Mouse (Mus musculus) adrenal gland, postnatal 14 days (tissue): ENCODE results near the gene Acat1. TPM values are rescaled to one million over a fixed set of nuclear protein-coding genes. Genes with fewer than 3 reads are reported as not detected.

Experiments used
- DNase-seq: peaks from one replicate; pipeline ENCODE4 v3.0.0; 2021; ENCODE audit warnings: mixed read lengths
- long read RNA-seq, 2 experiments: library from polyadenylated mRNA; stranded (forward); transcript quantifications; one replicate each; pipeline ENCODE4 v2.0.0; 2021
- total RNA-seq: library from RNA; stranded (reverse); gene quantifications from 2 replicates; pipeline ENCODE4 v1.2.3, GENCODE M21; 2021

The Acat1 gene
- total RNA-seq, result 279 and 318 TPM in 2 replicates
- long read RNA-seq, experiment 1, transcript Acat1-201 (12 exons, 3,405 nt), result major isoform, 408 of 457 reads
- long read RNA-seq, experiment 1, partial matches to known transcripts, result 19 of 457 reads
- long read RNA-seq, experiment 1, other reads (novel, unspliced or antisense), result 28 of 457 reads
- long read RNA-seq, experiment 2, transcript Acat1-201 (12 exons, 3,405 nt), result major isoform, 366 of 404 reads
- long read RNA-seq, experiment 2, partial matches to known transcripts, result 20 of 404 reads
- long read RNA-seq, experiment 2, other reads (novel, unspliced or antisense), result 18 of 404 reads

GRCm38 (mm10) chr9:53609968-53610781 is at the start of gene Acat1:
TSS of gene Acat1 (minus strand) at chr9:53610382.
- peak; percentile 98 for DNase-seq

- no peak for DNase-seq
Observed at GRCm38 (mm10) chr9:53634796-53635195, 24.6 kb upstream of the Acat1 start.

GRCm38 (mm10) chr9:53615246-53615645 is 5.1 kb upstream of the Acat1 start:
- no peak for DNase-seq

GRCm38 (mm10) chr9:53614286-53614685 is 4.1 kb upstream of the Acat1 start:
- no peak for DNase-seq

- no peak for DNase-seq
Observed at GRCm38 (mm10) chr9:53609306-53609967, 745 bp downstream of the Acat1 start.

- no peak for DNase-seq
Observed at GRCm38 (mm10) chr9:53607816-53608215, 2.4 kb downstream of the Acat1 start.

GRCm38 (mm10) chr9:53607192-53607591 is 3.0 kb downstream of the Acat1 start:
- no peak for DNase-seq

GRCm38 (mm10) chr9:53604954-53605353 is 5.2 kb downstream of the Acat1 start:
- no peak for DNase-seq

- no peak for DNase-seq
Observed at GRCm38 (mm10) chr9:53603849-53604248, 6.3 kb downstream of the Acat1 start.

GRCm38 (mm10) chr9:53603384-53603783 is 6.8 kb downstream of the Acat1 start:
- peak; percentile 72 for DNase-seq

- no peak for DNase-seq
Observed at GRCm38 (mm10) chr9:53601541-53601940, 8.6 kb downstream of the Acat1 start.

GRCm38 (mm10) chr9:53598631-53599030 is 11.6 kb downstream of the Acat1 start:
- no peak for DNase-seq

GRCm38 (mm10) chr9:53596971-53597600 is 13.1 kb downstream of the Acat1 start:
- no peak for DNase-seq

GRCm38 (mm10) chr9:53594764-53595163 is 15.4 kb downstream of the Acat1 start:
- peak; percentile 82 for DNase-seq

- DNase-seq, result no peak
Observed at GRCm38 (mm10) chr9:53581870-53582269, 28.3 kb downstream of the Acat1 start.

GRCm38 (mm10) chr9:53575721-53576120 is 34.5 kb downstream of the Acat1 start:
- no peak for DNase-seq

- DNase-seq, result no peak
Observed at GRCm38 (mm10) chr9:53572516-53573307, 37.5 kb downstream of the Acat1 start.

GRCm38 (mm10) chr9:53570662-53571061 is 39.5 kb downstream of the Acat1 start:
- peak; percentile 25 for DNase-seq

- DNase-seq, result no peak
Observed at GRCm38 (mm10) chr9:53537336-53537965, 72.7 kb downstream of the Acat1 start.

GRCm38 (mm10) chr9:53536558-53537320 is 73.4 kb downstream of the Acat1 start, which contains the start of the genes Atm and Npat:
TSS of gene Atm (minus strand) at chr9:53536740.
TSS of gene Npat (plus strand) at chr9:53537047.
- peak; percentile 100 for DNase-seq
